Mouse (Mus musculus) retina, embryonic 14.5 days (tissue): ENCODE measurements at regions not wholly inside any gene's neighbourhood (a gene's known extent, or its start where the extent isn't known, plus 50 kb on each side); places are given as distances from the start of the nearest gene placed in this dataset.

Experiments used
- DNase-seq: peaks from one replicate; pipeline ENCODE4 v3.0.0-alpha.2; 2015; ENCODE audit warnings: low spot score

DNA sequence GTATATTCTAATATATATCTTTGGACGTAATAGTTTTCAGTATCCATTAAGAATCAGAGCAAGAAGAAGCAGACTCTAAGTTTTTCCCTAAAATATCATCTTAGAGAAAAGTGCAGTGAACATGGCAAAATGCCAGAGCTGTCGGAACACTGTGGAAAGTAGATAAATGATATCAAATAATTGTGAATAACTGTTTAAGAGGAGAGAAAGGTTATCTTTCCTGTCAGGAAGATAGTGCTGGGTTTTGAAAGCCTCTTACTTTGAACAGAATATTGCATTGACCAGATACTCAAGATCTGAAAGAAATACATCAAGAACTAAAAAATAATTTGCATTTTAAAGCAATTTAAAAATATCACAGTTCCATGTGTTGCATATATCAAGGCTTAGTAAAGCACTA is 1549.2 kb downstream of the Pcdh18 start:
- DNase-seq = no peak

- DNase-seq = peak; percentile 5
These were observed 1562.8 kb downstream of the Pcdh18 start for GRCm38 (mm10) chr3:48194300-48194699.

GRCm38 (mm10) chr3:48144885-48145284 is 1612.2 kb downstream of the Pcdh18 start:
- DNase-seq = no peak

- no peak for DNase-seq
These were observed 1622.2 kb downstream of the Pcdh18 start for GRCm38 (mm10) chr3:48134938-48135337.

- DNase-seq = no peak
These were observed 1632.9 kb downstream of the Pcdh18 start for GRCm38 (mm10) chr3:48124263-48124662.

- DNase-seq = no peak
These were observed 1652.8 kb upstream of the Pabpc4l start for GRCm38 (mm10) chr3:48100847-48101246.

DNA sequence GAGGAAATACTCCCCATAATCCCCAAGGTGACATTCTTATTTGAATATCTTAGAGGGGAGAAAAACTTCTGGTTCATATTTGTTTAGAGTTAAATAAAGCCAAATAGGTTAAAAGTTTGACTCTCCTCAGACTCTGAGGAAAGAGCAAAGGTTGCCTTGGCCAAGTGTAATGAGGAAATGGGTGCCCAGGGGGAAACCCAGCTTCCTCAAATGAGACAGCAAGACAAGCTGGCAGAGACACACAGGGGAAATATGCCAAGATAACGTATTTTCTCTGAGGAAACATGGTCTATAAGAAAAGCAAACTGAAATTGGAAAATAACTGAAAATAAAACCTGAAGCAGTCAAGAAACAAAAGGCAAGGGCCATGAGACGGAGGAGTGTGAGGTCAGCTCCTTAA is 1632.6 kb upstream of the Pabpc4l start:
- DNase-seq = no peak

- DNase-seq = no peak
These were observed 1627.3 kb upstream of the Pabpc4l start for GRCm38 (mm10) chr3:48075306-48075705.

DNA sequence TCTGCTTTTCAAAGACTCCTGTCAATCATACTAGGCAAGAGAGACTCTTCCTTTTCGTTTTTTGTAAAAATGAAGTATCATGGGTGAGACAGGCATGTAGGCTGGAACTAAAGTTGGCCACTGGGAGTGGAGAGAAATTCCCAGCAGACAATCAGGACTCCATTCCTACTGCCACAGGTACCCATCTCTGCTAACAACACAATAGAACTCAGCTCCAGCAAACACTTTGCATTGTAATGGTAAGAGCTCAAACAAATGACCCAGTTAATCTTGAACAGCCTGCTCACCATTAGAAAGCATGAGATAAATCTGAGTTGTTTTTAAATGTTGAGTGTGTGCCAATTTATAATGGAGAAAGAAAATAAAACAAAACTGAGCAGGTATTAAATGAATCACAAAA is 1620.6 kb upstream of the Pabpc4l start:
- DNase-seq = no peak
